Mouse (Mus musculus) heart, adult 2 months (tissue): ENCODE results near the gene Tbc1d10a.

Experiments used
- CTCF ChIP-seq: fragments of 200-600 bp; IDR thresholded peaks from 2 replicates; pipeline ENCODE4 v1.8.1; 2022; ENCODE audit warnings: antibody characterized with exemption, mild to moderate bottlenecking, moderate library complexity
- POLR2A ChIP-seq: fragments of 200-500 bp; IDR thresholded peaks from 2 replicates; pipeline ENCODE4 v1.6.1; 2011; ENCODE audit warnings: mild to moderate bottlenecking, low read depth, low read length, control low read depth; ENCODE audit not compliant: insufficient read depth

- TF ChIP-seq POLR2A = no peak
- no peak for TF ChIP-seq CTCF
Measured at GRCm38 (mm10) chr11:4164701-4165100, 21.9 kb upstream of the Tbc1d10a start.
